Mouse (Mus musculus): Measurements from ENCODE around the gene Bgn. TPM values are rescaled to one million over a fixed set of nuclear protein-coding genes. Genes with fewer than 3 reads are reported as not detected.
"Not testable (repeated sequence)": the region's sequence is repeated elsewhere in the genome, so short reads cannot be mapped to it uniquely, and the experiment has no call there.

The Bgn gene
- polyA plus RNA-seq, 1 experiment from 2014 or later = 32.2 TPM

- Histone ChIP-seq H3K4me1 (replicated peaks; ENCODE audit: control insufficient read depth, insufficient read depth, low read length) (no peaks in the 10 kb centered on the region), H3K4me3 (ENCODE audit: low read depth, low read length) (no peak overlapping the region), H3K27ac (ENCODE audit: low read depth, low read length) (no peak overlapping the region), H3K9ac (ENCODE audit: low read length) (no peak overlapping the region), H3K27me3 (ENCODE audit: control insufficient read depth, insufficient read depth, low read length) (no peaks in the 10 kb centered on the region; the same call in 1 of the 2 replicates), H3K9me3 (ENCODE audit: control insufficient read depth, low read length) (no peaks in the 10 kb centered on the region), H3K36me3 (ENCODE audit: control insufficient read depth, insufficient read depth, low read length) (no peaks in the 10 kb centered on the region), H3K4me2 (ENCODE audit: low read depth, low read length, severe bottlenecking) (no peak overlapping the region)
- DNase-seq (ENCODE audit: low spot score) (no peak), ATAC-seq (replicated peaks; ENCODE audit: low FRiP score) (no peak)
- 41% methylated on average over 4 of the region's 4 CpGs for WGBS
Measured at GRCm38 (mm10) chrX:73482643-73483483, 539 bp upstream of the Bgn start.

GRCm38 (mm10) chrX:73484076-73484475 lies 674 bp downstream of the Bgn start:
- DNase-seq (ENCODE audit: low spot score) (no peak), ATAC-seq (replicated peaks; ENCODE audit: low FRiP score) (no peak)
- H3K27me3 ChIP-seq (ENCODE audit: control insufficient read depth, insufficient read depth, low read length) = no peaks in the 10 kb centered on the region; the same call in 1 of the 2 replicates
- 80% methylated on average over 1 of the region's 1 CpGs for WGBS
- H3K9ac ChIP-seq (ENCODE audit: low read length) = no peak overlapping the region
- no peaks in the 10 kb centered on the region for H3K9me3 ChIP-seq (ENCODE audit: control insufficient read depth, low read length)
- H3K4me1 ChIP-seq (replicated peaks; ENCODE audit: control insufficient read depth, insufficient read depth, low read length) = no peaks in the 10 kb centered on the region
- H3K36me3 ChIP-seq (ENCODE audit: control insufficient read depth, insufficient read depth, low read length) = no peaks in the 10 kb centered on the region
- no peak overlapping the region for H3K27ac ChIP-seq (ENCODE audit: low read depth, low read length)
- H3K4me3 ChIP-seq (ENCODE audit: low read depth, low read length) = no peak overlapping the region
- no peak overlapping the region for H3K4me2 ChIP-seq (ENCODE audit: low read depth, low read length, severe bottlenecking)

- no peak for ATAC-seq (replicated peaks; ENCODE audit: low FRiP score)
- no peak overlapping the region for H3K9ac ChIP-seq (ENCODE audit: low read length)
- 87% methylated on average over 4 of the region's 4 CpGs for WGBS
- no peak overlapping the region for H3K4me3 ChIP-seq (ENCODE audit: low read depth, low read length)
- no peak overlapping the region for H3K4me2 ChIP-seq (ENCODE audit: low read depth, low read length, severe bottlenecking)
- DNase-seq (ENCODE audit: low spot score) = no peak
- no peaks in the 10 kb centered on the region for H3K27me3 ChIP-seq (ENCODE audit: control insufficient read depth, insufficient read depth, low read length)
- H3K9me3 ChIP-seq (ENCODE audit: control insufficient read depth, low read length) = no peaks in the 10 kb centered on the region
- no peak overlapping the region for H3K27ac ChIP-seq (ENCODE audit: low read depth, low read length)
- H3K4me1 ChIP-seq (replicated peaks; ENCODE audit: control insufficient read depth, insufficient read depth, low read length) = no peaks in the 10 kb centered on the region
- H3K36me3 ChIP-seq (ENCODE audit: control insufficient read depth, insufficient read depth, low read length) = no peaks in the 10 kb centered on the region
Measured at GRCm38 (mm10) chrX:73484870-73485269, 1.5 kb downstream of the Bgn start.

- DNase-seq (ENCODE audit: low spot score) = no peak
- no peaks in the 10 kb centered on the region for H3K9me3 ChIP-seq (ENCODE audit: control insufficient read depth, low read length)
- H3K27me3 ChIP-seq (ENCODE audit: control insufficient read depth, insufficient read depth, low read length) = no peaks in the 10 kb centered on the region
- no peak overlapping the region for H3K27ac ChIP-seq (ENCODE audit: low read depth, low read length)
- H3K4me3 ChIP-seq (ENCODE audit: low read depth, low read length) = no peak overlapping the region
- no peaks in the 10 kb centered on the region for H3K4me1 ChIP-seq (replicated peaks; ENCODE audit: control insufficient read depth, insufficient read depth, low read length)
- no peak for ATAC-seq (replicated peaks; ENCODE audit: low FRiP score)
- 79% methylated on average over 5 of the region's 5 CpGs for whole genome bisulfite sequencing
- H3K4me2 ChIP-seq (ENCODE audit: low read depth, low read length, severe bottlenecking) = no peak overlapping the region
- H3K9ac ChIP-seq (ENCODE audit: low read length) = no peak overlapping the region
- H3K36me3 ChIP-seq (ENCODE audit: control insufficient read depth, insufficient read depth, low read length) = no peaks in the 10 kb centered on the region
Measured at GRCm38 (mm10) chrX:73486920-73487319, 3.5 kb downstream of the Bgn start.

GRCm38 (mm10) chrX:73490186-73490585 lies 6.8 kb downstream of the Bgn start:
- H3K4me3 ChIP-seq (ENCODE audit: low read depth, low read length) = no peak overlapping the region
- H3K36me3 ChIP-seq (ENCODE audit: control insufficient read depth, insufficient read depth, low read length) = no peaks in the 10 kb centered on the region
- no peaks in the 10 kb centered on the region for H3K27me3 ChIP-seq (ENCODE audit: control insufficient read depth, insufficient read depth, low read length)
- WGBS = 75% methylated on average over 4 of the region's 4 CpGs
- no peak overlapping the region for H3K9ac ChIP-seq (ENCODE audit: low read length)
- H3K4me2 ChIP-seq (ENCODE audit: low read depth, low read length, severe bottlenecking) = no peak overlapping the region
- H3K4me1 ChIP-seq (replicated peaks; ENCODE audit: control insufficient read depth, insufficient read depth, low read length) = no peaks in the 10 kb centered on the region
- DNase-seq (ENCODE audit: low spot score) (no peak), ATAC-seq (replicated peaks; ENCODE audit: low FRiP score) (no peak)
- no peak overlapping the region for H3K27ac ChIP-seq (ENCODE audit: low read depth, low read length)
- H3K9me3 ChIP-seq (ENCODE audit: control insufficient read depth, low read length) = no peaks in the 10 kb centered on the region

GRCm38 (mm10) chrX:73490804-73491203 lies 7.4 kb downstream of the Bgn start:
- H3K36me3 ChIP-seq (ENCODE audit: control insufficient read depth, insufficient read depth, low read length) = no peaks in the 10 kb centered on the region
- H3K4me2 ChIP-seq (ENCODE audit: low read depth, low read length, severe bottlenecking) = no peak overlapping the region
- DNase-seq (ENCODE audit: low spot score) = no peak
- no peaks in the 10 kb centered on the region for H3K4me1 ChIP-seq (replicated peaks; ENCODE audit: control insufficient read depth, insufficient read depth, low read length)
- no peak overlapping the region for H3K4me3 ChIP-seq (ENCODE audit: low read depth, low read length)
- no peaks in the 10 kb centered on the region for H3K27me3 ChIP-seq (ENCODE audit: control insufficient read depth, insufficient read depth, low read length)
- no peak overlapping the region for H3K9ac ChIP-seq (ENCODE audit: low read length)
- H3K27ac ChIP-seq (ENCODE audit: low read depth, low read length) = no peak overlapping the region
- WGBS = 81% methylated on average over 3 of the region's 3 CpGs
- no peaks in the 10 kb centered on the region for H3K9me3 ChIP-seq (ENCODE audit: control insufficient read depth, low read length)
- no peak for ATAC-seq (replicated peaks; ENCODE audit: low FRiP score)

- ATAC-seq (replicated peaks; ENCODE audit: low FRiP score) = not testable (repeated sequence)
Measured at GRCm38 (mm10) chrX:73493567-73493966, 10.2 kb downstream of the Bgn start.

GRCm38 (mm10) chrX:73496746-73497145 lies 13.3 kb downstream of the Bgn start:
- DNase-seq (ENCODE audit: low spot score) (no peak), ATAC-seq (replicated peaks; ENCODE audit: low FRiP score) (no peak)
- Histone ChIP-seq H3K4me3 (ENCODE audit: low read depth, low read length) (no peak overlapping the region), H3K27ac (ENCODE audit: low read depth, low read length) (no peak overlapping the region), H3K36me3 (ENCODE audit: control insufficient read depth, insufficient read depth, low read length) (no peaks in the 10 kb centered on the region), H3K27me3 (ENCODE audit: control insufficient read depth, insufficient read depth, low read length) (no peaks in the 10 kb centered on the region), H3K4me2 (ENCODE audit: low read depth, low read length, severe bottlenecking) (no peak overlapping the region), H3K9me3 (ENCODE audit: control insufficient read depth, low read length) (no peaks in the 10 kb centered on the region), H3K9ac (ENCODE audit: low read length) (no peak overlapping the region), H3K4me1 (replicated peaks; ENCODE audit: control insufficient read depth, insufficient read depth, low read length) (no peaks in the 10 kb centered on the region)
- 87% methylated on average over 4 of the region's 4 CpGs for WGBS

More at GRCm38 (mm10) chrX:73493567-73493966, 10.2 kb downstream of the Bgn start:
- not testable (repeated sequence) for H3K9ac ChIP-seq (ENCODE audit: low read length); H3K4me2 ChIP-seq (ENCODE audit: low read depth, low read length, severe bottlenecking); H3K36me3 ChIP-seq (ENCODE audit: control insufficient read depth, insufficient read depth, low read length); DNase-seq (ENCODE audit: low spot score); H3K4me3 ChIP-seq (ENCODE audit: low read depth, low read length); H3K27ac ChIP-seq (ENCODE audit: low read depth, low read length); H3K4me1 ChIP-seq (replicated peaks; ENCODE audit: control insufficient read depth, insufficient read depth, low read length); H3K27me3 ChIP-seq (ENCODE audit: control insufficient read depth, insufficient read depth, low read length); H3K9me3 ChIP-seq (ENCODE audit: control insufficient read depth, low read length)
- 14% methylated on average over 1 of the region's 2 CpGs for WGBS
